Mouse (Mus musculus): ENCODE measurements at regions not wholly inside any gene's neighbourhood (a gene's known extent, or its start where the extent isn't known, plus 50 kb on each side); places are given as distances from the start of the nearest gene placed in this dataset.
"Not testable (repeated sequence)": the region's sequence is repeated elsewhere in the genome, so short reads cannot be mapped to it uniquely, and the experiment has no call there.

GRCm38 (mm10) chrX:103129347-103129746 lies 57.1 kb downstream of the Nap1l2 start:
- not testable (repeated sequence) for H3K4me3 ChIP-seq (ENCODE audit: low read length); H3K36me3 ChIP-seq (ENCODE audit: control insufficient read depth, insufficient read depth, low read length); H3K4me2 ChIP-seq (ENCODE audit: low read length); H3K9me3 ChIP-seq (ENCODE audit: control insufficient read depth, low read length); H3K27ac ChIP-seq (ENCODE audit: low read depth, low read length); ATAC-seq; H3K4me1 ChIP-seq (ENCODE audit: control insufficient read depth, insufficient read depth, low read depth, low read length); H3K27me3 ChIP-seq (replicated peaks; ENCODE audit: control insufficient read depth, insufficient read depth, low read length); H3K9ac ChIP-seq (ENCODE audit: low read depth, low read length)
- WGBS: 83% methylated on average over 21 of the region's 21 CpGs

GRCm38 (mm10) chrX:103109181-103109580 lies 77.3 kb downstream of the Nap1l2 start:
- Histone ChIP-seq H3K27me3 (replicated peaks; ENCODE audit: control insufficient read depth, insufficient read depth, low read length) (peaks cover 2% of the 10 kb centered on the region), H3K27ac (ENCODE audit: low read depth, low read length) (no peak overlapping the region), H3K36me3 (ENCODE audit: control insufficient read depth, insufficient read depth, low read length) (no peaks in the 10 kb centered on the region), H3K4me2 (ENCODE audit: low read length) (no peak overlapping the region), H3K9ac (ENCODE audit: low read depth, low read length) (no peak overlapping the region), H3K4me3 (ENCODE audit: low read length) (no peak overlapping the region), H3K9me3 (ENCODE audit: control insufficient read depth, low read length) (no peaks in the 10 kb centered on the region), H3K4me1 (ENCODE audit: control insufficient read depth, insufficient read depth, low read depth, low read length) (no peaks in the 10 kb centered on the region)
- peak; percentile 52 for ATAC-seq
- WGBS: 13% methylated on average over 1 of the region's 1 CpGs

- not testable (repeated sequence) for H3K4me3 ChIP-seq (ENCODE audit: low read length); H3K36me3 ChIP-seq (ENCODE audit: control insufficient read depth, insufficient read depth, low read length); H3K27me3 ChIP-seq (replicated peaks; ENCODE audit: control insufficient read depth, insufficient read depth, low read length); H3K9me3 ChIP-seq (ENCODE audit: control insufficient read depth, low read length); H3K4me1 ChIP-seq (ENCODE audit: control insufficient read depth, insufficient read depth, low read depth, low read length); H3K9ac ChIP-seq (ENCODE audit: low read depth, low read length); H3K4me2 ChIP-seq (ENCODE audit: low read length); H3K27ac ChIP-seq (ENCODE audit: low read depth, low read length)
- WGBS: no CpG with 5 or more reads among the region's 50 CpGs
- ATAC-seq: peak; percentile 91
These were observed 118.5 kb downstream of the Nap1l2 start for GRCm38 (mm10) chrX:103067730-103068621.

- whole genome bisulfite sequencing: no CpG with 5 or more reads among the region's 45 CpGs
- H3K4me2 ChIP-seq (ENCODE audit: low read length); H3K9me3 ChIP-seq (ENCODE audit: control insufficient read depth, low read length); H3K27ac ChIP-seq (ENCODE audit: low read depth, low read length); H3K4me1 ChIP-seq (ENCODE audit: control insufficient read depth, insufficient read depth, low read depth, low read length); H3K9ac ChIP-seq (ENCODE audit: low read depth, low read length); H3K4me3 ChIP-seq (ENCODE audit: low read length); H3K36me3 ChIP-seq (ENCODE audit: control insufficient read depth, insufficient read depth, low read length); H3K27me3 ChIP-seq (replicated peaks; ENCODE audit: control insufficient read depth, insufficient read depth, low read length): not testable (repeated sequence)
- peak; percentile 2; the same call in 1 of the 2 replicates for ATAC-seq
These were observed 119.3 kb downstream of the Nap1l2 start for GRCm38 (mm10) chrX:103067107-103067506.

- Histone ChIP-seq H3K9me3 (ENCODE audit: control insufficient read depth, low read length) (no peaks in the 10 kb centered on the region), H3K9ac (ENCODE audit: low read depth, low read length) (peak overlapping the region; percentile 27; the same call in 1 of the 2 replicates), H3K4me3 (ENCODE audit: low read length) (peak overlapping the region; percentile 34), H3K27me3 (replicated peaks; ENCODE audit: control insufficient read depth, insufficient read depth, low read length) (peaks cover 3% of the 10 kb centered on the region; the same call in 1 of the 2 replicates), H3K36me3 (ENCODE audit: control insufficient read depth, insufficient read depth, low read length) (no peaks in the 10 kb centered on the region), H3K4me1 (ENCODE audit: control insufficient read depth, insufficient read depth, low read depth, low read length) (no peaks in the 10 kb centered on the region), H3K27ac (ENCODE audit: low read depth, low read length) (peak overlapping the region; percentile 48; the same call in 1 of the 2 replicates), H3K4me2 (ENCODE audit: low read length) (peak overlapping the region; percentile 55)
- ATAC-seq: peak; percentile 77
- WGBS: 18% methylated on average over 20 of the region's 22 CpGs
These were observed 98.3 kb downstream of the 1700018G05Rik start for GRCm38 (mm10) chrX:103026256-103027028.

GRCm38 (mm10) chrX:103025495-103025894 lies 97.3 kb downstream of the 1700018G05Rik start:
- not testable (repeated sequence) for H3K9me3 ChIP-seq (ENCODE audit: control insufficient read depth, low read length); H3K27me3 ChIP-seq (replicated peaks; ENCODE audit: control insufficient read depth, insufficient read depth, low read length); H3K9ac ChIP-seq (ENCODE audit: low read depth, low read length); H3K4me3 ChIP-seq (ENCODE audit: low read length); H3K36me3 ChIP-seq (ENCODE audit: control insufficient read depth, insufficient read depth, low read length); H3K27ac ChIP-seq (ENCODE audit: low read depth, low read length); ATAC-seq; H3K4me1 ChIP-seq (ENCODE audit: control insufficient read depth, insufficient read depth, low read depth, low read length)
- WGBS: 29% methylated on average over 3 of the region's 3 CpGs
- peak overlapping the region; percentile 55 for H3K4me2 ChIP-seq (ENCODE audit: low read length)

- H3K4me1 ChIP-seq (ENCODE audit: control insufficient read depth, insufficient read depth, low read depth, low read length); H3K9ac ChIP-seq (ENCODE audit: low read depth, low read length); H3K4me2 ChIP-seq (ENCODE audit: low read length); H3K36me3 ChIP-seq (ENCODE audit: control insufficient read depth, insufficient read depth, low read length); H3K9me3 ChIP-seq (ENCODE audit: control insufficient read depth, low read length); H3K27me3 ChIP-seq (replicated peaks; ENCODE audit: control insufficient read depth, insufficient read depth, low read length); H3K4me3 ChIP-seq (ENCODE audit: low read length); H3K27ac ChIP-seq (ENCODE audit: low read depth, low read length): not testable (repeated sequence)
- WGBS: no CpG with 5 or more reads among the region's 61 CpGs
- 0 out of 2 replicates have a peak, but pooled peaks have one; percentile 1 for ATAC-seq
These were observed 85.4 kb downstream of the 1700018G05Rik start for GRCm38 (mm10) chrX:103013425-103014057.

- ATAC-seq: peak; percentile 91
- H3K27me3 ChIP-seq (replicated peaks; ENCODE audit: control insufficient read depth, insufficient read depth, low read length); H3K36me3 ChIP-seq (ENCODE audit: control insufficient read depth, insufficient read depth, low read length); H3K9ac ChIP-seq (ENCODE audit: low read depth, low read length); H3K4me2 ChIP-seq (ENCODE audit: low read length); H3K9me3 ChIP-seq (ENCODE audit: control insufficient read depth, low read length); H3K4me3 ChIP-seq (ENCODE audit: low read length); H3K4me1 ChIP-seq (ENCODE audit: control insufficient read depth, insufficient read depth, low read depth, low read length); H3K27ac ChIP-seq (ENCODE audit: low read depth, low read length): not testable (repeated sequence)
- no CpG with 5 or more reads among the region's 56 CpGs for WGBS
These were observed 84.4 kb downstream of the 1700018G05Rik start for GRCm38 (mm10) chrX:103012298-103013243.
